Mouse (Mus musculus): ENCODE measurements around the gene Mst1. TPM values are rescaled to one million over a fixed set of nuclear protein-coding genes. Genes with fewer than 3 reads are reported as not detected.
A peak's percentile ranks its signal among the peaks of the same experiment; 100 is the strongest.

The Mst1 gene
- total RNA-seq, 2 experiments from 2014 or later, result not detected

- DNase-seq, result no peak
- intact Hi-C loops (cut with DNase I), result no loop called here
These were observed 43.7 kb downstream of the Mst1 start for GRCm38 (mm10) chr9:108123916-108124315.

GRCm38 (mm10) chr9:108125731-108126130 lies 45.5 kb downstream of the Mst1 start:
- peak; percentile 68 for DNase-seq
- intact Hi-C loops (cut with DNase I), result no loop called here

- DNase-seq, result no peak
- intact Hi-C loops (cut with DNase I), result no loop called here
These were observed 46.4 kb downstream of the Mst1 start for GRCm38 (mm10) chr9:108126436-108127180.

GRCm38 (mm10) chr9:108128248-108128647 lies 48.0 kb downstream of the Mst1 start:
- intact Hi-C loops (cut with DNase I), result no loop called here

GRCm38 (mm10) chr9:108129042-108129948 lies 49.1 kb downstream of the Mst1 start:
- intact Hi-C loops (cut with DNase I), result no loop called here
- DNase-seq, result no peak

More at GRCm38 (mm10) chr9:108128248-108128647, 48.0 kb downstream of the Mst1 start:
- no peak for DNase-seq

GRCm38 (mm10) chr9:108131502-108131901 lies 51.3 kb downstream of the Mst1 start:
- DNase-seq, result no peak
- intact Hi-C loops (cut with DNase I), result no loop called here

GRCm38 (mm10) chr9:108132373-108132772 lies 52.1 kb downstream of the Mst1 start:
- DNase-seq, result no peak
- intact Hi-C loops (cut with DNase I), result no loop called here

- intact Hi-C loops (cut with DNase I), result no loop called here
- peak; percentile 81 for DNase-seq
These were observed 53.2 kb downstream of the Mst1 start for GRCm38 (mm10) chr9:108133478-108133877.

Small RNAs within 50 kb of the gene (microRNA-seq; reads per million reads assigned to microRNA genes)
- not detected for gene Gm47303
- not detected for gene Mir7088

Other genes with a start within 250 kb of the Mst1 start
- gene Rbm6, start 207.2 kb upstream of the Mst1 start, total RNA-seq (2021), result 10 to 100 TPM; 73.4 to 79.0 TPM
- gene Mon1a, start 192.3 kb upstream of the Mst1 start, total RNA-seq (2021), result 10 to 100 TPM; 15.2 to 16.1 TPM
- 1 to 10 TPM; 2.2 to 3.6 TPM for gene Mst1r, start 173.6 kb upstream of the Mst1 start, total RNA-seq (2021)
- not detected for gene Actl11, start 152.0 kb upstream of the Mst1 start, total RNA-seq (2021)
- gene Camkv, start 144.8 kb upstream of the Mst1 start, total RNA-seq (2021), result 100 to 1,000 TPM; 333 to 354 TPM
- gene Traip, start 130.3 kb upstream of the Mst1 start, total RNA-seq (2021), result 10 to 100 TPM; 21.2 to 21.3 TPM
- gene Uba7, start 104.9 kb upstream of the Mst1 start, total RNA-seq (2021), result 1 to 10 TPM; 2.1 to 3.5 TPM
- 1 to 10 TPM in 1 of 2 experiments, under 1 TPM in 1; 0.44 to 1.3 TPM for gene Gm20661, start 97.4 kb upstream of the Mst1 start, total RNA-seq (2021)
- 10 to 100 TPM in 1 of 2 experiments, 1 to 10 TPM in 1; 9.4 to 10.4 TPM for gene Inka1, start 94.6 kb upstream of the Mst1 start, total RNA-seq (2021)
- 1 to 10 TPM; 1.0 to 2.3 TPM for gene Cdhr4, start 87.9 kb upstream of the Mst1 start, total RNA-seq (2021)
- gene Gm20662, start 84.1 kb upstream of the Mst1 start, total RNA-seq (2021), result 1 to 10 TPM; 1.3 to 2.5 TPM
- gene Ip6k1, start 77.9 kb upstream of the Mst1 start, total RNA-seq (2021), result 100 to 1,000 TPM; 153 to 160 TPM
- gene Gmppb, start 31.2 kb upstream of the Mst1 start, total RNA-seq (2021), result 10 to 100 TPM; 15.2 to 15.5 TPM
- 1 to 10 TPM; 1.6 to 2.8 TPM for gene Amigo3, start 27.3 kb upstream of the Mst1 start, total RNA-seq (2021)
- 10 to 100 TPM; 92.5 to 93.8 TPM for gene Rnf123, start 2.9 kb downstream of the Mst1 start, total RNA-seq (2021)
- gene Apeh, start 14.2 kb downstream of the Mst1 start, total RNA-seq (2021), result 10 to 100 TPM; 46.1 to 50.1 TPM
- gene Bsn, start 109.9 kb downstream of the Mst1 start, total RNA-seq (2021), result 10 to 100 TPM; 70.4 to 74.5 TPM
- gene Dag1, start 183.5 kb downstream of the Mst1 start, total RNA-seq (2021), result 100 to 1,000 TPM; 121 to 127 TPM
- 100 to 1,000 TPM; 101 to 118 TPM for gene Nicn1, start 210.0 kb downstream of the Mst1 start, total RNA-seq (2021)
- 10 to 100 TPM; 25.0 to 26.7 TPM for gene Amt, start 216.4 kb downstream of the Mst1 start, total RNA-seq (2021)
- gene Rhoa, start 225.7 kb downstream of the Mst1 start, total RNA-seq (2021), result 100 to 1,000 TPM; 191 to 205 TPM
- 10 to 100 TPM; 30.0 to 35.6 TPM for gene Tcta, start 225.7 kb downstream of the Mst1 start, total RNA-seq (2021)

All from left cerebral cortex, postnatal 4 days (tissue).